Mouse (Mus musculus) erythroblast, embryonic 14.5 days (primary cell): ENCODE results near the gene Lhb.

ENCODE experiments used
- GATA1 ChIP-seq: IDR thresholded peaks from 2 replicates; pipeline ENCODE4 v1.6.1; 2012; ENCODE audit warnings: low read length, inconsistent platforms, mixed read lengths
- TAL1 ChIP-seq: IDR thresholded peaks from 3 replicates; pipeline ENCODE4 v1.6.1; 2012; ENCODE audit warnings: low read length, inconsistent platforms, mixed read lengths

GRCm38 (mm10) chr7:45446589-45446988 lies 26.0 kb downstream of the Lhb start:
- TF ChIP-seq GATA1 (no peak), TAL1 (no peak)
